Mouse (Mus musculus): ENCODE data around the gene Hnrnpd. TPM values are rescaled to one million over a fixed set of nuclear protein-coding genes. Genes with fewer than 3 reads are reported as not detected.
A peak's percentile ranks its signal among the peaks of the same experiment; 100 is the strongest.

Hnrnpd gene
- polyA plus RNA-seq (2015; fragmentation: Nextera tagmentation; extraction: Ambion mirVana) = 51.6 and 82.0 TPM in 2 replicates

GRCm38 (mm10) chr5:99978699-99979442, at the start of gene Hnrnpd, which contains the start of gene 4930524J08Rik:
TSS of gene Hnrnpd (minus strand) at chr5:99978938.
TSS of gene 4930524J08Rik (plus strand) at chr5:99979061.
- WGBS = under 1% methylated on average over 96 of the region's 97 CpGs
- ATAC-seq (replicated peaks; ENCODE audit: extremely low read depth, insufficient read depth, low FRiP score) = peak; percentile 96
- Histone ChIP-seq H3K27ac (ENCODE audit: low read length) (peak within 1 kb of the TSS; percentile 100), H3K4me3 (ENCODE audit: low read length) (peak within 1 kb of the TSS; percentile 67), H3K27me3 (ENCODE audit: control insufficient read depth, insufficient read depth, low read length) (no peaks in the 10 kb centered on the region), H3K4me1 (ENCODE audit: control insufficient read depth, insufficient read depth, low read length) (peaks cover 20% of the 10 kb centered on the region), H3K9me3 (replicated peaks; ENCODE audit: control insufficient read depth, low read length) (no peaks in the 10 kb centered on the region), H3K9ac (ENCODE audit: low read length) (peak within 1 kb of the TSS; percentile 99), H3K36me3 (ENCODE audit: control insufficient read depth, insufficient read depth) (0 out of 2 replicates have a peak, but pooled peaks cover 2% of the 10 kb centered on the region), H3K4me2 (ENCODE audit: low read depth, low read length) (peak within 1 kb of the TSS; percentile 92)

GRCm38 (mm10) chr5:100024868-100025267, 46.1 kb upstream of the Hnrnpd start:
- H3K9me3 ChIP-seq (replicated peaks; ENCODE audit: control insufficient read depth, low read length) = no peaks in the 10 kb centered on the region
- H3K4me2 ChIP-seq (ENCODE audit: low read depth, low read length) = no peak overlapping the region
- WGBS = 89% methylated on average over 1 of the region's 1 CpGs
- no peaks in the 10 kb centered on the region for H3K36me3 ChIP-seq (ENCODE audit: control insufficient read depth, insufficient read depth)
- no peak overlapping the region for H3K4me3 ChIP-seq (ENCODE audit: low read length)
- peaks cover 9% of the 10 kb centered on the region for H3K4me1 ChIP-seq (ENCODE audit: control insufficient read depth, insufficient read depth, low read length)
- no peak overlapping the region for H3K9ac ChIP-seq (ENCODE audit: low read length)
- ATAC-seq (replicated peaks; ENCODE audit: extremely low read depth, insufficient read depth, low FRiP score) = no peak
- H3K27me3 ChIP-seq (ENCODE audit: control insufficient read depth, insufficient read depth, low read length) = no peaks in the 10 kb centered on the region
- H3K27ac ChIP-seq (ENCODE audit: low read length) = no peak overlapping the region

- WGBS = 55% methylated on average over 5 of the region's 5 CpGs
- Histone ChIP-seq H3K9ac (ENCODE audit: low read length) (no peak overlapping the region), H3K4me2 (ENCODE audit: low read depth, low read length) (no peak overlapping the region), H3K9me3 (replicated peaks; ENCODE audit: control insufficient read depth, low read length) (no peaks in the 10 kb centered on the region), H3K27me3 (ENCODE audit: control insufficient read depth, insufficient read depth, low read length) (no peaks in the 10 kb centered on the region), H3K27ac (ENCODE audit: low read length) (0 out of 2 replicates have a peak overlapping the region, but pooled peaks have one; percentile 35), H3K4me1 (ENCODE audit: control insufficient read depth, insufficient read depth, low read length) (peaks cover 4% of the 10 kb centered on the region), H3K36me3 (ENCODE audit: control insufficient read depth, insufficient read depth) (no peaks in the 10 kb centered on the region), H3K4me3 (ENCODE audit: low read length) (no peak overlapping the region)
- no peak for ATAC-seq (replicated peaks; ENCODE audit: extremely low read depth, insufficient read depth, low FRiP score)
These were observed 45.7 kb upstream of the Hnrnpd start for GRCm38 (mm10) chr5:100024403-100024802.

GRCm38 (mm10) chr5:100020089-100020488, 41.4 kb upstream of the Hnrnpd start:
- ATAC-seq (replicated peaks; ENCODE audit: extremely low read depth, insufficient read depth, low FRiP score) = no peak
- no peaks in the 10 kb centered on the region for H3K9me3 ChIP-seq (replicated peaks; ENCODE audit: control insufficient read depth, low read length)
- H3K36me3 ChIP-seq (ENCODE audit: control insufficient read depth, insufficient read depth) = no peaks in the 10 kb centered on the region
- H3K4me3 ChIP-seq (ENCODE audit: low read length) = no peak overlapping the region
- H3K9ac ChIP-seq (ENCODE audit: low read length) = no peak overlapping the region
- no peak overlapping the region for H3K27ac ChIP-seq (ENCODE audit: low read length)
- peaks cover 4% of the 10 kb centered on the region; the same call in 1 of the 2 replicates for H3K4me1 ChIP-seq (ENCODE audit: control insufficient read depth, insufficient read depth, low read length)
- H3K27me3 ChIP-seq (ENCODE audit: control insufficient read depth, insufficient read depth, low read length) = no peaks in the 10 kb centered on the region
- H3K4me2 ChIP-seq (ENCODE audit: low read depth, low read length) = no peak overlapping the region

GRCm38 (mm10) chr5:100012599-100012998, 33.9 kb upstream of the Hnrnpd start:
- Histone ChIP-seq H3K9ac (ENCODE audit: low read length) (no peak overlapping the region), H3K27ac (ENCODE audit: low read length) (peak overlapping the region; percentile 75), H3K4me2 (ENCODE audit: low read depth, low read length) (peak overlapping the region; percentile 36; the same call in 1 of the 2 replicates), H3K27me3 (ENCODE audit: control insufficient read depth, insufficient read depth, low read length) (no peaks in the 10 kb centered on the region), H3K36me3 (ENCODE audit: control insufficient read depth, insufficient read depth) (no peaks in the 10 kb centered on the region), H3K9me3 (replicated peaks; ENCODE audit: control insufficient read depth, low read length) (0 out of 2 replicates have a peak, but pooled peaks cover 3% of the 10 kb centered on the region), H3K4me3 (ENCODE audit: low read length) (no peak overlapping the region), H3K4me1 (ENCODE audit: control insufficient read depth, insufficient read depth, low read length) (peaks cover 7% of the 10 kb centered on the region)
- WGBS = 41% methylated on average over 9 of the region's 9 CpGs
- ATAC-seq (replicated peaks; ENCODE audit: extremely low read depth, insufficient read depth, low FRiP score) = peak; percentile 85

- Histone ChIP-seq H3K36me3 (ENCODE audit: control insufficient read depth, insufficient read depth) (no peaks in the 10 kb centered on the region), H3K27me3 (ENCODE audit: control insufficient read depth, insufficient read depth, low read length) (no peaks in the 10 kb centered on the region), H3K4me3 (ENCODE audit: low read length) (no peak overlapping the region), H3K4me2 (ENCODE audit: low read depth, low read length) (no peak overlapping the region), H3K9me3 (replicated peaks; ENCODE audit: control insufficient read depth, low read length) (no peaks in the 10 kb centered on the region), H3K4me1 (ENCODE audit: control insufficient read depth, insufficient read depth, low read length) (peaks cover 19% of the 10 kb centered on the region), H3K9ac (ENCODE audit: low read length) (no peak overlapping the region), H3K27ac (ENCODE audit: low read length) (no peak overlapping the region)
- no peak for ATAC-seq (replicated peaks; ENCODE audit: extremely low read depth, insufficient read depth, low FRiP score)
- WGBS = 60% methylated on average over 3 of the region's 3 CpGs
These were observed 29.7 kb upstream of the Hnrnpd start for GRCm38 (mm10) chr5:100008485-100008884.

GRCm38 (mm10) chr5:100007040-100007375, 28.3 kb upstream of the Hnrnpd start:
- Histone ChIP-seq H3K27me3 (ENCODE audit: control insufficient read depth, insufficient read depth, low read length) (no peaks in the 10 kb centered on the region), H3K4me3 (ENCODE audit: low read length) (no peak overlapping the region), H3K4me2 (ENCODE audit: low read depth, low read length) (no peak overlapping the region), H3K36me3 (ENCODE audit: control insufficient read depth, insufficient read depth) (no peaks in the 10 kb centered on the region), H3K9ac (ENCODE audit: low read length) (no peak overlapping the region), H3K9me3 (replicated peaks; ENCODE audit: control insufficient read depth, low read length) (no peaks in the 10 kb centered on the region), H3K4me1 (ENCODE audit: control insufficient read depth, insufficient read depth, low read length) (peaks cover 15% of the 10 kb centered on the region), H3K27ac (ENCODE audit: low read length) (no peak overlapping the region)
- ATAC-seq (replicated peaks; ENCODE audit: extremely low read depth, insufficient read depth, low FRiP score) = no peak
- WGBS = 84% methylated on average over 4 of the region's 4 CpGs

- H3K4me3 ChIP-seq (ENCODE audit: low read length) = no peak overlapping the region
- H3K36me3 ChIP-seq (ENCODE audit: control insufficient read depth, insufficient read depth) = no peaks in the 10 kb centered on the region
- H3K27me3 ChIP-seq (ENCODE audit: control insufficient read depth, insufficient read depth, low read length) = no peaks in the 10 kb centered on the region
- no peak overlapping the region for H3K9ac ChIP-seq (ENCODE audit: low read length)
- 66% methylated on average over 4 of the region's 4 CpGs for WGBS
- H3K4me2 ChIP-seq (ENCODE audit: low read depth, low read length) = no peak overlapping the region
- peaks cover 12% of the 10 kb centered on the region for H3K4me1 ChIP-seq (ENCODE audit: control insufficient read depth, insufficient read depth, low read length)
- no peaks in the 10 kb centered on the region for H3K9me3 ChIP-seq (replicated peaks; ENCODE audit: control insufficient read depth, low read length)
- H3K27ac ChIP-seq (ENCODE audit: low read length) = peak overlapping the region; percentile 66
- ATAC-seq (replicated peaks; ENCODE audit: extremely low read depth, insufficient read depth, low FRiP score) = no peak
These were observed 27.7 kb upstream of the Hnrnpd start for GRCm38 (mm10) chr5:100006324-100007039.

- no peak for ATAC-seq (replicated peaks; ENCODE audit: extremely low read depth, insufficient read depth, low FRiP score)
- H3K4me3 ChIP-seq (ENCODE audit: low read length) = no peak overlapping the region
- 51% methylated on average over 6 of the region's 6 CpGs for WGBS
- 0 out of 2 replicates have a peak overlapping the region, but pooled peaks have one; percentile 19 for H3K9ac ChIP-seq (ENCODE audit: low read length)
- no peaks in the 10 kb centered on the region for H3K9me3 ChIP-seq (replicated peaks; ENCODE audit: control insufficient read depth, low read length)
- H3K27ac ChIP-seq (ENCODE audit: low read length) = peak overlapping the region; percentile 66
- H3K27me3 ChIP-seq (ENCODE audit: control insufficient read depth, insufficient read depth, low read length) = no peaks in the 10 kb centered on the region
- no peaks in the 10 kb centered on the region for H3K36me3 ChIP-seq (ENCODE audit: control insufficient read depth, insufficient read depth)
- H3K4me1 ChIP-seq (ENCODE audit: control insufficient read depth, insufficient read depth, low read length) = peaks cover 12% of the 10 kb centered on the region
- no peak overlapping the region for H3K4me2 ChIP-seq (ENCODE audit: low read depth, low read length)
These were observed 27.2 kb upstream of the Hnrnpd start for GRCm38 (mm10) chr5:100005896-100006295.
